Mouse (Mus musculus): ENCODE measurements at regions not wholly inside any gene's neighbourhood (a gene's known extent, or its start where the extent isn't known, plus 50 kb on each side); places are given as distances from the start of the nearest gene placed in this dataset.
A peak's percentile ranks its signal among the peaks of the same experiment; 100 is the strongest.

DNA sequence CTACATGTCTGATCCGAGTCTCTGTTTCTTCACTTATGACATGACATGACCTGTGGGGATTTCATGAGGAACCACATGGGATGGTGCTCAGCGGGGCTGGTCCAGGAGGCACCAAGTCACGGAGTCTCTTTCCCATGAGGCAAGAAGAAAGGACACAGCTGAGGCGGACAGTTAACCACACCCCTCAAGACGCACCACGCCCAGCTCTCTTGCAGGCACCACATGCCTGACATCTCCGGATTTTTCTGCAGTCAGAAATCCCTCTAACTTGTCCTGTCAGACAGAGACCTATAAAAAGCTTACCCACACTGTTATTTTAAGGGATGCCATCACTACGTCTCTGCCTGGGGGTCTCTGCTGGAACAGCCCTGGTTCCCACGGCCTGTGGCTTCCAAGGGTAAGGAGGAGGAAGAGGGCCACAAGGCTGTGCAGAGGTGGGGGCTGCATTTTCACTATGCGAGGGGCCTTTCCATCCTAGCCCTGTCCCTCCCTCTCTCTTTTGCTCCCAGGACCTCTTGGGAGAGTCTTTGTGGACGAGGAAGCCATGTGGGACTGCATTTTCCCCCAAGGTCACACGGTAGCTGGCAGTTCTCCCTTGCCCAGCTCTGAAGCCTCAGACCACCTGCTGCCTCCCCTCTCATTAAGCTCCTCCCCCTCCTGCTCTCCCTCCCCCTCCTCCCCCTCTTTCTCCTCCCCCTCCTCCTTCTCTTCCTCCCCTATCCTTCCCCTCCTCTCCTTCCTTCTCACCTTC is 154.6 kb upstream of the Gm26897 start:
- WGBS, result 23% methylated on average over 12 of the region's 12 CpGs
- ATAC-seq (ENCODE audit: insufficient number of reproducible peaks, low FRiP score, low TSS enrichment, low read depth), result no peak; the same call in 1 of the 2 replicates
- H3K4me2 ChIP-seq, result no peak overlapping the region

DNA sequence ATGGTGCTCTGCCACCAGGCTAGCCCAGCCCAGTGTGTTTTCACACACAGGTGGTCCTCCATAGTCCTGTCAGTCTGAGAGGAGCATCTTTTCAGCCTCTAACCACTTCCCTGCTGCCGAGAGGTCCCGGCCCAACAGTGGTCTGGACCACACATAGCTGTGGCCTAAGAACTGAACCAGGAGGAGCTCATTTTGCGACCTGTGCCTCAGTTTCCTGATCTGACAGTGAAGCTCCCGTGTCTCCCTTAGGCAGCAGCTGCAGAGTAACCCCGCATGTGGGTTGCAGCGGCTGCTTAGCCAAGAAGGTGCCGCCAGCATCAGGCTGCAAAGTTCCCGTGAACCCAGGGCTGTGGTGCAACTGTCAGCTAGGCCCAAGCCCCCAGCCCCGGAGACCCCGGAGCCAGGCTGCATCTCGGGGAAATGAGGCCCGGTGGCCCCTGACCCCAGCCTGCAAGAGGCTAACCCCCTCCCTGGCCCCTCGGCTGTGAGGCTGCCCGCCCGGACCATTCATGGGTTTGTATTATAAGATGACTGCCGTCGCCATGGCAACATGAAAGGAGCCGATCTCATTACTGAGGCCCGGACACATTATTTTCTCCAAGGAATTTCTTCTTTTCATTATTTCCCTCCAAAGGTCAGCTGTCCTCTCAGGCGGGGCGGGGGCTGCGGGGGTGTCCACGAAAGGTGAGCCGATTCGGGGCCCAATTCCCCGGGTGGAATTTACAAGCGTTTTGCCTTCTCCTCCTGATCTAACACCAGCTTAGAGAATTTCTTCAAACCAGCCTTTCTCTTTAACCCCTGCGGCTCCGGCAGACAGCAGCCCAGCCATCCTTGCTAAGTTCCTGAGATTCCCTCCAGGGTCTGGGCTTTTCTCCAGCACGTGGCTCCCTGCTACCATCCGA is 152.6 kb upstream of the Gm26897 start:
- H3K9ac ChIP-seq, result 0 out of 2 replicates have a peak overlapping the region, but pooled peaks have one; percentile 7
- peak; percentile 3; the same call in 1 of the 2 replicates for ATAC-seq (ENCODE audit: insufficient number of reproducible peaks, low FRiP score, low TSS enrichment, low read depth)
- H3K4me1 ChIP-seq, result peaks cover 47% of the 10 kb centered on the region

More for the DNA sequence above, 154.6 kb upstream of the Gm26897 start:
- Histone ChIP-seq H3K27ac (peak overlapping the region; percentile 57), H3K4me3 (no peak overlapping the region), H3K36me3 (no peaks in the 10 kb centered on the region), H3K9me3 (no peaks in the 10 kb centered on the region), H3K27me3 (no peaks in the 10 kb centered on the region), H3K4me1 (peaks cover 58% of the 10 kb centered on the region), H3K9ac (no peak overlapping the region)

DNA sequence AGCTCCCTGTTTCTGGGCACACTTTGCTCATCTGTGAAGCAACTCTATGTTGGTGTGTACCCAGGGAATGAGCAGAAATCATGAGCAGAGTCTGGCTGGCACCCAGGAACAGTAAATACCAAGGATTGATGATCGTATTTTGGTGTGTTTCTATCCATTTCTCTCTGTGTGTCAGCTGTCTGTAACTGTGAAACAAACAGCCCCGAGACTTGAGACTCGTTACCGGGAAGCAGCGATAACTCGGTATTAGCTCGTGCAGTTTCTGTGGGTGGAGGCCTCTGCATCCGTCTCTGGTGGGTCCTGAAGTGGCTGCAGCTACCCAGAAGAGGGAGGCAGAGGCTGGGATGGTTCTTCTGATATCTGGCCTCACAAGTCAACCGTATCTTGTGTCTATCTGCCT is 151.7 kb upstream of the Gm26897 start:
- no peaks in the 10 kb centered on the region for H3K9me3 ChIP-seq
- peak overlapping the region; percentile 59; the same call in 1 of the 2 replicates for H3K4me2 ChIP-seq
- H3K36me3 ChIP-seq, result no peaks in the 10 kb centered on the region
- H3K4me3 ChIP-seq, result peak overlapping the region; percentile 28; the same call in 1 of the 2 replicates
- peak overlapping the region; percentile 17; the same call in 1 of the 2 replicates for H3K27ac ChIP-seq
- H3K27me3 ChIP-seq, result 0 out of 2 replicates have a peak, but pooled peaks cover under 1% of the 10 kb centered on the region
- WGBS, result 24% methylated on average over 9 of the region's 9 CpGs
- no peak overlapping the region for H3K9ac ChIP-seq
- peaks cover 43% of the 10 kb centered on the region for H3K4me1 ChIP-seq
- no peak for ATAC-seq (ENCODE audit: insufficient number of reproducible peaks, low FRiP score, low TSS enrichment, low read depth)

More for the DNA sequence above, 152.6 kb upstream of the Gm26897 start:
- no peaks in the 10 kb centered on the region for H3K27me3 ChIP-seq
- 4% methylated on average over 31 of the region's 31 CpGs for WGBS
- H3K4me2 ChIP-seq, result peak overlapping the region; percentile 59
- peak overlapping the region; percentile 28 for H3K4me3 ChIP-seq
- no peaks in the 10 kb centered on the region for H3K9me3 ChIP-seq
- no peaks in the 10 kb centered on the region for H3K36me3 ChIP-seq
- peak overlapping the region; percentile 35; the same call in 1 of the 2 replicates for H3K27ac ChIP-seq

DNA sequence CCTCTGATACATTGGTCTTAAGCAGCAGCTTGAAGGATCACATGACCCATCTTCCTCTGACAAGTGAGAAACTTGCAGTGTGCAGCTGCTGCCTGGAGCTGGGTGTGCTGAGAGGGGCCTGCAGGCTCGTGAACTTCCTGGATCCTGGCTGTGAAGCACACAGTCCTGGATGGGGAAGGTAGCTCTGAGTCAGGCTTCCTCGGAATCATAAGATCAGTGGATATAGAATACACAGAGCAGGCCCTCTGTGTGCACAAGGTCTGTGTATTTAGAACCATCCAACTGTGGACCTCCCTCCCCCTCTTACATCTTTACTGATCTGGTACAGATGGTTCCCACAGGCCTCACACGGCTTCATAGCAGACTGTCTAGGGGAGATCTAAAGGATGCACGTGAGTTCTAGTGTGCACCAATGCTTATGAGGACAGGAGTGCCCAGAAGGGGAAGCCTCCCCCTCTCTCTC is 143.1 kb upstream of the Gm26897 start:
- peak; percentile 59; the same call in 1 of the 2 replicates for ATAC-seq (ENCODE audit: insufficient number of reproducible peaks, low FRiP score, low TSS enrichment, low read depth)
- Histone ChIP-seq H3K4me2 (no peak overlapping the region), H3K27ac (peak overlapping the region; percentile 47), H3K9me3 (no peaks in the 10 kb centered on the region), H3K9ac (no peak overlapping the region), H3K36me3 (no peaks in the 10 kb centered on the region), H3K27me3 (0 out of 2 replicates have a peak, but pooled peaks cover 5% of the 10 kb centered on the region), H3K4me3 (no peak overlapping the region), H3K4me1 (peaks cover 22% of the 10 kb centered on the region)
- 12% methylated on average over 4 of the region's 4 CpGs for WGBS

DNA sequence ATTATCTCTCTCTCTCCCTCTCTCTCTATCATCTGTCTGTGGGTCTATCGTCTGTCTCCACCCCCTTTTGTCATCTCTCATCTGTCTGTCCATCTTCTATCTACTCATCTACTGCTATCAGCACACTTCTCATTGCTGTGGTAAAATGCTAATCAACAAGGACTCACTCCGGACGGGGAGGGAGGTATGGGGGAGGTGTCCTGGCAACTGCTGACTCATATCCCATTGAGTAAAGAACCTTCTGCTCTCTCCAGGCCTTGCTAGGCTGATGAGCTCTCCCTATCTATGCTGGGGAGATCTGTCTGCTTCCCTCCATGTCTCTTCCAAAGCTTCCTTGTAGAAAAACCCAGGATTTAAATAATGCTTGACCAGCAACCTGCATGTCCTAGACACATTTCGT is 140.9 kb upstream of the Gm26897 start:
- Histone ChIP-seq H3K4me1 (peaks cover 22% of the 10 kb centered on the region), H3K27me3 (no peaks in the 10 kb centered on the region), H3K4me2 (no peak overlapping the region), H3K27ac (no peak overlapping the region), H3K9ac (no peak overlapping the region), H3K36me3 (no peaks in the 10 kb centered on the region), H3K4me3 (no peak overlapping the region), H3K9me3 (no peaks in the 10 kb centered on the region)
- WGBS, result 74% methylated on average over 4 of the region's 4 CpGs
- ATAC-seq (ENCODE audit: insufficient number of reproducible peaks, low FRiP score, low TSS enrichment, low read depth), result no peak

DNA sequence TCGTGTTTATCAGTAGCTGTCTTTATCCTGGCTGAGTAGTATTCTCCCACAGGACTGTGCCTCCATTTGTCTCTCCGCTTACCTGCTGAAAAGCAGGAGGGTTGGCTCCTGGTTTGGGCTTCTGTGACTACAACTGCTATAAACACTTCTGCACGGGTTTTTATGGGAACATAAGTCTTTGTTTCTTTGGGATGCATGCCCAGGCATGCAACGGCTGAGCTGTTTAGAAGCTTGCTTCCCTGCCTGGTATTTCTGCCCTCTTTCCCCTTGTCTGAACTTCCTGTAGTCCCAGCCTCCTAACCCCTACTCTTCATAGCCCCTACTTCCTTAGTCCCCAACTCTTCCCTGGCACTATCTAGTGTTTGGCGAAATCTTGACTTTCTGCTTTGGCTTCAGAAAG is 139.6 kb upstream of the Gm26897 start:
- no peak for ATAC-seq (ENCODE audit: insufficient number of reproducible peaks, low FRiP score, low TSS enrichment, low read depth)

DNA sequence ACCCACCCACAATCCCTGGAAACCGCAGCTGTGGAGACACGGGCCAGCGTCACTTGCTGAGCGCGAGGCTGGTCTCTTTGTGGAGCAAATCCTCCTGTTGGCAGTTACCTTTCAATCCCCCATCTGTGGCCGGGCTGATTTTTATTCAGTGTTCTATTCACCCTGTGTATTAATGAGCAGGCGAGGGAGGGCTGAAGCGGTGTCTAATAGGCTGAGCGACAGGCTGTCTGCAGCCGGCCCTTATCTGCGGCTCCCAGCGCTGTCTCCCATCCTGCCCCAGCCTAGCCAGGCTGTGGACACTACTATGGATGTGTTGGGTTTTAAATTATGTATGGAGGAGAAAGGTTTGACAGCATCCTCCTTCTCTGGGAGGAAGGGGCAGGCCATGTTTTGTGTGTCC is 138.3 kb upstream of the Gm26897 start:
- H3K27ac ChIP-seq, result no peak overlapping the region
- no peak overlapping the region for H3K9ac ChIP-seq
- no peaks in the 10 kb centered on the region for H3K9me3 ChIP-seq
- H3K36me3 ChIP-seq, result no peaks in the 10 kb centered on the region
- H3K4me3 ChIP-seq, result no peak overlapping the region
- ATAC-seq (ENCODE audit: insufficient number of reproducible peaks, low FRiP score, low TSS enrichment, low read depth), result no peak
- no peak overlapping the region for H3K4me2 ChIP-seq
- 57% methylated on average over 12 of the region's 12 CpGs for WGBS
- H3K27me3 ChIP-seq, result no peaks in the 10 kb centered on the region
- peaks cover 29% of the 10 kb centered on the region for H3K4me1 ChIP-seq

More for the DNA sequence above, 139.6 kb upstream of the Gm26897 start:
- H3K4me2 ChIP-seq, result no peak overlapping the region
- no peak overlapping the region for H3K9ac ChIP-seq
- H3K27me3 ChIP-seq, result no peaks in the 10 kb centered on the region
- 53% methylated on average over 5 of the region's 5 CpGs for WGBS
- no peak overlapping the region for H3K27ac ChIP-seq
- no peaks in the 10 kb centered on the region for H3K36me3 ChIP-seq
- no peak overlapping the region for H3K4me3 ChIP-seq
- no peaks in the 10 kb centered on the region for H3K9me3 ChIP-seq
- H3K4me1 ChIP-seq, result peaks cover 29% of the 10 kb centered on the region

DNA sequence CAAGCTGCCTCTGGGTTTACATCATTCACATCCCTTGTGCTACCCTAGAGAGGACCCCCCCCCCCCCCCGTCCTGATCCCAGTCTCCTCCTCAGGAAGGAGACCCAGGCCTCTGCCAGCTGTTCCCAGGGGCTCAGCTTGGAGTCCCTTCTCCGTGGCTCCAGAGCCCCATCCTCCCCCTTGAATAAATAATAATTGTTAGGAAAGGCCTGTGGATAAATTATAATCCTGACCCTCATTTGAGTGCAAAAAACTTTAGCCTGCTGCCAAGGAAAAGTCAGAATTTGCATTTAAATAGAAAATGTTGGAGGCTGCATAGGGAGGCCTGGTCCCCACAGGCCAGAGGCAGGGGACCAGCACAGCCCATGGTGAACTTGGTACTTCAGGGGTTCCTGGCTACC is 136.0 kb upstream of the Gm26897 start:
- Histone ChIP-seq H3K27ac (no peak overlapping the region), H3K4me2 (no peak overlapping the region), H3K4me1 (peaks cover 43% of the 10 kb centered on the region), H3K27me3 (no peaks in the 10 kb centered on the region), H3K9ac (no peak overlapping the region), H3K4me3 (no peak overlapping the region), H3K9me3 (no peaks in the 10 kb centered on the region), H3K36me3 (no peaks in the 10 kb centered on the region)
- no peak for ATAC-seq (ENCODE audit: insufficient number of reproducible peaks, low FRiP score, low TSS enrichment, low read depth)
- WGBS, result 50% methylated on average over 2 of the region's 2 CpGs

DNA sequence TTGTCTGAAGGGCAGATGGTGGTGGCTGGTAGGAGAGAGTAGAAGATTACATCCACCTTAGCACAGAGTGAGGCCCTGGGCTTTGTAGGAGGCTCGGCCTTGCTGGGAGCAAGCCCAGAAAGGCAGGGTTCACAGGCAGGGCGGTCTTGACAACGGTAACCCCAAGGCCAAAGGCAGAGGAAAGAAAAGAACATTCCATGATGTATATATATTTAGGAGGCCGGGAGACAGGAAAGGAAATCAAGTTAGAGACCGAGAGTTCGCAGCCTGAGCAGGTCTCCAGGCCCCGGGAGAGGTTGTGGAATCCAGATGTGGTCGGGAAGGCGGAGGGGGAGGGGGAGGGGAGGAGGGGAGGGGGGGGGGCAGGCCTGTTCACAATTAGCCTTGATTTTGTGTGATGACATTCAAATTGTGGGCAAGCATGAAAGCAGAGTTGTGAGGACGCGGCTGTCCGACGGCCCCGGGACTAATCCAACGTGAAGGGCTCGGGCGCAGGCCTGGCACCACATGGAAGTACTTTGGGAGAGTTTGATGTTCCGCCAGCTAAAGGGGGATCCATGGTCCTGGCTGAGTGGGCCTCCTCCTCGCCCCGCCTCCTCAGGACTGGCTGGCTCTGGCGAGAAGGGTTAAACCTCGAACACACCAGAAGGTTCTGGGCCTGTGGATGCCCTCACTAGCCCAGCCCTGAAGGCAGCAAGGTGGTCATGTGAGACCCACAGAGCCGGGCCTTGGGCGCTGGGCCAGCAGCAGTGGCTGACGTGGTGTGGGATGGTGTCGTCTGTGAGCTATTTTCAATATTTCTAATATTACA is 131.8 kb upstream of the Gm26897 start:
- peaks cover 33% of the 10 kb centered on the region for H3K4me1 ChIP-seq
- H3K27ac ChIP-seq, result peak overlapping the region; percentile 78
- 23% methylated on average over 23 of the region's 26 CpGs for WGBS
- peak; percentile 68 for ATAC-seq (ENCODE audit: insufficient number of reproducible peaks, low FRiP score, low TSS enrichment, low read depth)
- no peaks in the 10 kb centered on the region for H3K36me3 ChIP-seq
- H3K4me2 ChIP-seq, result no peak overlapping the region
- no peak overlapping the region for H3K4me3 ChIP-seq
- H3K9ac ChIP-seq, result no peak overlapping the region
- H3K9me3 ChIP-seq, result no peaks in the 10 kb centered on the region
- H3K27me3 ChIP-seq, result no peaks in the 10 kb centered on the region

DNA sequence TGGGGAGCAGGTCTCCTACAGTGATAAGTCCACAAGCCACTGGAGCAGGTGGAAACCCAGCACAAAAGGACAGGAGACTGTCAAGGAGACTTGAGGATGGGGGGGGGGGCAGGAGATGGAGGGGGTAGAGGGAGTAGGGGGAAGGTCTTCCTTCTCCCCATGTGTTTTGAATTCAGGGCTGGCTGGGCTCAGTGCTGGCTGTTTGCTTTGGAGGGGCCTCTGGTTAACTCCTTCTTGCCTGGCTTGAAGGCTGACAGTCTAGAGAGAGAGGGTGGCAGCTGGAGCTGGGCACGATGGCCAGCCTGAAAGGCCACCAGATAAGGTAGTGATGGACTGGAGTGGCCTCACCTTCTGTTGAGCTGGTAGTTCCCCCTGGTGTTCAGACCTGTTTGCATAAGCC is 120.0 kb upstream of the Gm26897 start:
- Histone ChIP-seq H3K27ac (no peak overlapping the region), H3K27me3 (no peaks in the 10 kb centered on the region), H3K4me1 (peaks cover 19% of the 10 kb centered on the region), H3K36me3 (no peaks in the 10 kb centered on the region), H3K4me3 (no peak overlapping the region), H3K4me2 (no peak overlapping the region), H3K9ac (no peak overlapping the region), H3K9me3 (no peaks in the 10 kb centered on the region)
- no peak for ATAC-seq (ENCODE audit: insufficient number of reproducible peaks, low FRiP score, low TSS enrichment, low read depth)
- 82% methylated on average over 1 of the region's 1 CpGs for WGBS

DNA sequence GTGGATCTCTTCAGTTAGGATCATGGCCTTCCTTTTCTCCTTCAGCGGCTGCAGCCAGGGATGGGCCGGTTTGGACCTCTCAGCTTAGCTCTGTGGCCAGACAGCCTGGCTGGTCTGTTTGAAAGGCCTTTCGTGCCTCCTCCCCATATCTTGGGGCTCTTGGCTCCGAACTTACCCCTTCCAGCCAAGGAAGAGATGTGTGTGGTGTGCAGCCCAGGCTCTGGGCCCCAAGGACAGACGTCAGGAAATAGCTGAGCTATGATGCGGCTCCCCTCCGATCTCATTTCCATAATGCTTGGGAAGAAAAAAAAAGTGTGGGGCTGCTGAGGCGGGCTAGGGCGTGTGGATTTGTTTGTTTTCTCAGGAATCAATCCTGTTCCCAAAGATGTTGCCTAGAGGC is 113.8 kb upstream of the Gm26897 start:
- 0 out of 2 replicates have a peak overlapping the region, but pooled peaks have one; percentile 10 for H3K9ac ChIP-seq
- ATAC-seq (ENCODE audit: insufficient number of reproducible peaks, low FRiP score, low TSS enrichment, low read depth), result peak; percentile 79
- peaks cover 17% of the 10 kb centered on the region for H3K4me1 ChIP-seq
- H3K4me3 ChIP-seq, result no peak overlapping the region
- H3K36me3 ChIP-seq, result no peaks in the 10 kb centered on the region
- 28% methylated on average over 8 of the region's 9 CpGs for WGBS
- 0 out of 2 replicates have a peak overlapping the region, but pooled peaks have one; percentile 5 for H3K4me2 ChIP-seq
- H3K9me3 ChIP-seq, result no peaks in the 10 kb centered on the region
- no peaks in the 10 kb centered on the region for H3K27me3 ChIP-seq
- peak overlapping the region; percentile 75 for H3K27ac ChIP-seq
